Mouse (Mus musculus): ENCODE results near the gene Tead1. TPM values are rescaled to one million over a fixed set of nuclear protein-coding genes. Genes with fewer than 3 reads are reported as not detected.

Gene Tead1
- total and polyA plus RNA-seq, 2 experiments from 2014 or later: 20.8 to 63.9 TPM

GRCm38 (mm10) chr7:112731584-112731983 lies 52.5 kb downstream of the Tead1 start:
- Histone ChIP-seq H3K4me1 (ENCODE audit: control insufficient read depth, insufficient read depth) (peaks cover 41% of the 10 kb centered on the region), H3K4me2 (ENCODE audit: low read depth, low read length) (no peak overlapping the region), H3K4me3 (ENCODE audit: low read depth, low read length) (no peak overlapping the region), H3K36me3 (replicated peaks; ENCODE audit: control insufficient read depth, insufficient read depth, low read length) (no peaks in the 10 kb centered on the region), H3K27ac (ENCODE audit: low read depth) (peak overlapping the region; percentile 11; the same call in 1 of the 2 replicates), H3K27me3 (ENCODE audit: control insufficient read depth, insufficient read depth, low read length) (no peaks in the 10 kb centered on the region), H3K9ac (replicated peaks; ENCODE audit: low read depth, low read length) (no peak overlapping the region), H3K9me3 (replicated peaks; ENCODE audit: control insufficient read depth, low read length) (no peaks in the 10 kb centered on the region)
- 72% methylated on average over 8 of the region's 8 CpGs for WGBS
- ATAC-seq (ENCODE audit: insufficient read depth, low read depth) (no peak), DNase-seq (ENCODE audit: low spot score) (no peak)
- no peak for TF ChIP-seq CTCF (IDR thresholded peaks at IDR 0.05; ENCODE audit: low read depth)

GRCm38 (mm10) chr7:112739174-112739573 lies 60.1 kb downstream of the Tead1 start:
- WGBS: 44% methylated on average over 6 of the region's 6 CpGs
- no peaks in the 10 kb centered on the region for H3K36me3 ChIP-seq (replicated peaks; ENCODE audit: control insufficient read depth, insufficient read depth, low read length)
- H3K9me3 ChIP-seq (replicated peaks; ENCODE audit: control insufficient read depth, low read length): no peaks in the 10 kb centered on the region
- no peak overlapping the region for H3K9ac ChIP-seq (replicated peaks; ENCODE audit: low read depth, low read length)
- H3K4me3 ChIP-seq (ENCODE audit: low read depth, low read length): no peak overlapping the region
- TF ChIP-seq EP300 (IDR thresholded peaks at IDR 0.05; ENCODE audit: low read depth): no peak
- TF ChIP-seq CTCF (IDR thresholded peaks at IDR 0.05; ENCODE audit: low read depth): no peak
- peaks cover 22% of the 10 kb centered on the region for H3K4me1 ChIP-seq (ENCODE audit: control insufficient read depth, insufficient read depth)
- ATAC-seq (ENCODE audit: insufficient read depth, low read depth) (no peak), DNase-seq (ENCODE audit: low spot score) (no peak)
- 0 out of 2 replicates have a peak overlapping the region, but pooled peaks have one; percentile 1 for H3K27ac ChIP-seq (ENCODE audit: low read depth)
- no peaks in the 10 kb centered on the region for H3K27me3 ChIP-seq (ENCODE audit: control insufficient read depth, insufficient read depth, low read length)
- no peak overlapping the region for H3K4me2 ChIP-seq (ENCODE audit: low read depth, low read length)

- no peaks in the 10 kb centered on the region for H3K36me3 ChIP-seq (replicated peaks; ENCODE audit: control insufficient read depth, insufficient read depth, low read length)
- ATAC-seq (ENCODE audit: insufficient read depth, low read depth): peak; percentile 90
- peak overlapping the region; percentile 70 for H3K27ac ChIP-seq (ENCODE audit: low read depth)
- H3K4me2 ChIP-seq (ENCODE audit: low read depth, low read length): peak overlapping the region; percentile 41
- no peaks in the 10 kb centered on the region for H3K9me3 ChIP-seq (replicated peaks; ENCODE audit: control insufficient read depth, low read length)
- H3K4me3 ChIP-seq (ENCODE audit: low read depth, low read length): no peak overlapping the region
- TF ChIP-seq EP300 (IDR thresholded peaks at IDR 0.05; ENCODE audit: low read depth): no peak
- no peak for TF ChIP-seq CTCF (IDR thresholded peaks at IDR 0.05; ENCODE audit: low read depth)
- peak; percentile 84 for DNase-seq (ENCODE audit: low spot score)
- peaks cover 34% of the 10 kb centered on the region for H3K4me1 ChIP-seq (ENCODE audit: control insufficient read depth, insufficient read depth)
- H3K9ac ChIP-seq (replicated peaks; ENCODE audit: low read depth, low read length): no peak overlapping the region; the same call in 1 of the 2 replicates
- 23% methylated on average over 12 of the region's 12 CpGs for WGBS
- H3K27me3 ChIP-seq (ENCODE audit: control insufficient read depth, insufficient read depth, low read length): no peaks in the 10 kb centered on the region
Measured at GRCm38 (mm10) chr7:112741790-112742189, 62.7 kb downstream of the Tead1 start.

- Histone ChIP-seq H3K4me3 (ENCODE audit: low read depth, low read length) (no peak overlapping the region), H3K4me2 (ENCODE audit: low read depth, low read length) (peak overlapping the region; percentile 48), H3K27ac (ENCODE audit: low read depth) (peak overlapping the region; percentile 70), H3K9me3 (replicated peaks; ENCODE audit: control insufficient read depth, low read length) (no peaks in the 10 kb centered on the region), H3K27me3 (ENCODE audit: control insufficient read depth, insufficient read depth, low read length) (no peaks in the 10 kb centered on the region), H3K4me1 (ENCODE audit: control insufficient read depth, insufficient read depth) (peaks cover 34% of the 10 kb centered on the region), H3K36me3 (replicated peaks; ENCODE audit: control insufficient read depth, insufficient read depth, low read length) (no peaks in the 10 kb centered on the region), H3K9ac (replicated peaks; ENCODE audit: low read depth, low read length) (no peak overlapping the region; the same call in 1 of the 2 replicates)
- ATAC-seq (ENCODE audit: insufficient read depth, low read depth): no peak
- TF ChIP-seq EP300 (IDR thresholded peaks at IDR 0.05; ENCODE audit: low read depth): no peak
- TF ChIP-seq CTCF (IDR thresholded peaks at IDR 0.05; ENCODE audit: low read depth): no peak
- 50% methylated on average over 7 of the region's 7 CpGs for WGBS
- peak; percentile 5 for DNase-seq (ENCODE audit: low spot score)
Measured at GRCm38 (mm10) chr7:112743063-112743462, 63.9 kb downstream of the Tead1 start.

GRCm38 (mm10) chr7:112743621-112744395 lies 64.7 kb downstream of the Tead1 start:
- ATAC-seq (ENCODE audit: insufficient read depth, low read depth) (peak; percentile 74), DNase-seq (ENCODE audit: low spot score) (peak; percentile 77)
- Histone ChIP-seq H3K4me3 (ENCODE audit: low read depth, low read length) (0 out of 2 replicates have a peak overlapping the region, but pooled peaks have one; percentile 5), H3K4me1 (ENCODE audit: control insufficient read depth, insufficient read depth) (peaks cover 34% of the 10 kb centered on the region), H3K27me3 (ENCODE audit: control insufficient read depth, insufficient read depth, low read length) (no peaks in the 10 kb centered on the region), H3K4me2 (ENCODE audit: low read depth, low read length) (peak overlapping the region; percentile 48), H3K27ac (ENCODE audit: low read depth) (peak overlapping the region; percentile 70), H3K9ac (replicated peaks; ENCODE audit: low read depth, low read length) (no peak overlapping the region; the same call in 1 of the 2 replicates), H3K36me3 (replicated peaks; ENCODE audit: control insufficient read depth, insufficient read depth, low read length) (no peaks in the 10 kb centered on the region), H3K9me3 (replicated peaks; ENCODE audit: control insufficient read depth, low read length) (no peaks in the 10 kb centered on the region)
- WGBS: 7% methylated on average over 11 of the region's 11 CpGs
- TF ChIP-seq EP300 (IDR thresholded peaks at IDR 0.05; ENCODE audit: low read depth): no peak
- no peak for TF ChIP-seq CTCF (IDR thresholded peaks at IDR 0.05; ENCODE audit: low read depth)
